Mouse (Mus musculus): ENCODE results near the gene Kyat1.

The Kyat1 gene

GRCm38 (mm10) chr2:30205629-30206357 is at the start of gene Kyat1:
Gene Kyat1, minus strand, starts transcription at chr2:30205847.
- peak; percentile 97 for DNase-seq (ENCODE audit: low read depth)

GRCm38 (mm10) chr2:30253809-30254208 is 48.2 kb upstream of the Kyat1 start:
- DNase-seq (ENCODE audit: low read depth) = peak; percentile 58

- DNase-seq (ENCODE audit: low read depth) = no peak
Observed at GRCm38 (mm10) chr2:30252521-30252920, 46.9 kb upstream of the Kyat1 start.

- DNase-seq (ENCODE audit: low read depth) = peak; percentile 88
Observed at GRCm38 (mm10) chr2:30251417-30252104, 45.9 kb upstream of the Kyat1 start.

GRCm38 (mm10) chr2:30250166-30251128 is 44.8 kb upstream of the Kyat1 start:
- DNase-seq (ENCODE audit: low read depth) = no peak

GRCm38 (mm10) chr2:30249182-30249581 is 43.5 kb upstream of the Kyat1 start:
- DNase-seq (ENCODE audit: low read depth) = no peak

GRCm38 (mm10) chr2:30247681-30248080 is 42.0 kb upstream of the Kyat1 start:
- no peak for DNase-seq (ENCODE audit: low read depth)

- no peak for DNase-seq (ENCODE audit: low read depth)
Observed at GRCm38 (mm10) chr2:30247036-30247435, 41.4 kb upstream of the Kyat1 start.

GRCm38 (mm10) chr2:30244595-30245178 is 39.0 kb upstream of the Kyat1 start:
- DNase-seq (ENCODE audit: low read depth) = no peak

GRCm38 (mm10) chr2:30243391-30243790 is 37.7 kb upstream of the Kyat1 start:
- DNase-seq (ENCODE audit: low read depth) = no peak

GRCm38 (mm10) chr2:30242509-30242908 is 36.9 kb upstream of the Kyat1 start:
- no peak for DNase-seq (ENCODE audit: low read depth)

- DNase-seq (ENCODE audit: low read depth) = no peak
Observed at GRCm38 (mm10) chr2:30240267-30240666, 34.6 kb upstream of the Kyat1 start, which contains the start of gene Gm28035. Gene Gm28035, plus strand, starts transcription at chr2:30240567.

GRCm38 (mm10) chr2:30239777-30240176 is 34.1 kb upstream of the Kyat1 start:
- DNase-seq (ENCODE audit: low read depth) = peak; percentile 9

GRCm38 (mm10) chr2:30238906-30239465 is 33.3 kb upstream of the Kyat1 start:
- no peak for DNase-seq (ENCODE audit: low read depth)

- no peak for DNase-seq (ENCODE audit: low read depth)
Observed at GRCm38 (mm10) chr2:30237881-30238280, 32.2 kb upstream of the Kyat1 start.

GRCm38 (mm10) chr2:30237199-30237880 is 31.7 kb upstream of the Kyat1 start, which contains the start of gene Lrrc8a:
Gene Lrrc8a, plus strand, starts transcription at chr2:30237715.
- DNase-seq (ENCODE audit: low read depth) = peak; percentile 98

- DNase-seq (ENCODE audit: low read depth) = no peak
Observed at GRCm38 (mm10) chr2:30236426-30237198, 31.0 kb upstream of the Kyat1 start.

- peak; percentile 39 for DNase-seq (ENCODE audit: low read depth)
Observed at GRCm38 (mm10) chr2:30235593-30235992, 29.9 kb upstream of the Kyat1 start.

GRCm38 (mm10) chr2:30216293-30216692 is 10.6 kb upstream of the Kyat1 start:
- no peak for DNase-seq (ENCODE audit: low read depth)

GRCm38 (mm10) chr2:30215493-30215892 is 9.8 kb upstream of the Kyat1 start:
- DNase-seq (ENCODE audit: low read depth) = no peak

All from naive thymus-derived CD4-positive, alpha-beta T cell, adult 2 months (primary cell).